Mouse (Mus musculus): Measurements from ENCODE around the gene Fosl1. TPM values are rescaled to one million over a fixed set of nuclear protein-coding genes. Genes with fewer than 3 reads are reported as not detected.

The Fosl1 gene
- polyA plus RNA-seq, 1 experiment from 2014 or later = not detected

DNA sequence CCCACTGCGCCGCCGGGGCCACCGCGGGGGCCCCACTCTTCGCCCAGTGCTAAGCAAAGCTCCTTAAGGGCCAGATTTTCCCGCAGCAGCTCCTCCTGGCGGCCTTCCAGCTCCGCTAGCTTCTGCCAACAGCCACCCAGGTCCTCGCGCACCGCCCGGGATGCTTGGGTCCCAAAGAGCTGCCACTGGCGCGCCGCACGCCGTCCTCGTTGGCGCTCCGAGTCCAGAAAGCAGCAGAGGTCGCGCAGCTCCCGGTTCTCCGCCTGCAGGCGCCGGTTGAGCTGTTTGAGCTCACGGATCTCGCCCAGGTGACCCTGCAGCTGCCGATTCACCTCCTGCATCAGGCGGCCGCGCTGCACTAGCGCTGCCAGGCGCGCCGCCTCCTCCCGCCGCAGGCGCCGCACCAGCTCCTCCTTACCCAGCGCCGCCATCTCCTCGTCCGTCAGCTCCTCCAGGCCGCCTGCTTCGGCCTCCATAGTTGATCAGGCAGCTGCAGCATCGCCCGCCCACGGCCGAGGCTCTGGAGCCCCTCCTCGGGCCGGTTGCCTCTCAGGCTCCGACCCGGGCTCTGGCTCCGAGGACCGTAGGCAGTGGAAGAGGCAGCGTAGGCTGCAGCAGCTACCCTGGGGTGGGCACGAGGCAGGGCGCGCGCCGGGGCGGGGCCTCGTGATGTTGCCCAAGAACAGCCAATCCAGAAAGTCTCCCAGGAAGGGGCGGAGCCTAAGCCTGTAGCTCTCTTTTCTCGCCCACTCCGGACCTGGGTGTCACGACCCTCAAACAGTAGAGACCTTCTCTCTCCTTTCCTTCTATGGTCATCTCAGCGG lies 9.8 kb downstream of the Fosl1 start:
- Histone ChIP-seq H3K79me2 (ENCODE audit: inconsistent target) (peaks cover 36% of the 10 kb centered on the region), H3K4me3 (ENCODE audit: inconsistent target) (peak overlapping the region; percentile 50), H3K36me3 (ENCODE audit: inconsistent target) (peaks cover 2% of the 10 kb centered on the region; the same call in 1 of the 2 replicates), H3K27ac (no peak overlapping the region)
- WGBS (ENCODE audit: missing documents) = under 1% methylated on average over 69 of the region's 70 CpGs

DNA sequence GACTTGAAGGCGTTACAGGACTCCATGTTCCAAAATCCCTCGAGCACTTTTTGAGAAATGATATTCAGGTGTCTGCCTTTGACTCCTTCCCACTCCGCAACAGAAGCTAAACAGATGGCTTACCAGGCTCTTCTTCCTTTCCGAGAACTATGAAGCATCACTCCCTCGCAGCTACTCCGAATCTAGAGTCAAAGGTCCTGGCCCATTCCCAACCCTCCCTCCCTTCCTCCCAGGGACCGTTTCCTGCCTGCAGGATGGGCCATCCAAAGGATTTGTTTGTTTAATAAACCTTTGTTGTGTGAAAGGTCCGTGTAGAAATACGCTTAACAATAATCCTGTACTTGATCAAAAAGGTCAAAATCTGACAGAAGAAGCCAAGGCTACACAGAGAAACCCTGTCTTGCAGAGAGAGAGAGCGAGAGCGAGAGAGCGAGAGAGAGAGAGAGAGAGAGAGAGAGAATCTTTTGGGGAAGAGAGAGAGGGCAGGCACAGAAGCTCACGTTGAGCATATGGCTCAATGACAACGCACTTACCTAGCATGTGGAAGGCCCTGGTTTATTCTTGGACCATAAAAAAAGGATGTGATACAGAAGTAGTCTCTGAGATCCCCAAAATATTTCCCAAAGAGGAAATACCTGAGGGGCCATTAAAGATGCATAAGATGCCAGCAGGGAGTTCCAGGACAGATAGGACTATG lies 10.5 kb downstream of the Fosl1 start, which contains the start of gene Ccdc85b:
Ccdc85b (minus strand) TSS at position 149 of the 697 bp plus-strand sequence.
- Histone ChIP-seq H3K4me3 (ENCODE audit: inconsistent target) (peak within 1 kb of the TSS; percentile 50), H3K27ac (no peak within 1 kb of the TSS), H3K36me3 (ENCODE audit: inconsistent target) (peaks cover 9% of the 10 kb centered on the region), H3K79me2 (ENCODE audit: inconsistent target) (peaks cover 36% of the 10 kb centered on the region)
- WGBS (ENCODE audit: missing documents) = 18% methylated on average over 13 of the region's 14 CpGs

DNA sequence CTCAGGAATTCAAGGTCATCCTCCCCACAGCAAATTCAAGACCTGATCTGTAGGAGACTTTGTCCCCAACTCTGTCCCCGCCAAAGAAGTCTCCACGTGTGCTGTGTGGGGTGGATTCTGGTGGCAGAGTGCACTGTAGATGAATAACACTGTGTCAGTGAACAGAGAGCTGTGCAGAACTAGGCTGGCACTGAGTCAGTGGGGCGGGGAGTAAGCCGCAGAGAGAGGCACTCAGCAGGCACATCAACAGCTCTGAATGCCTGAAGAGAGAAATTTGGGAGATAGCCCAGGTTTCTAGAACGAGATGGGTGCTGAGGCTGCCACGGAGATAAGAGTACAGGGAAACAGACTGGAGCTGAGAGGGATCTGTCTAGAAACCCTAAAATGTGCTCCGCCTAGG lies 11.7 kb downstream of the Fosl1 start:
- no peak overlapping the region for H3K4me3 ChIP-seq (ENCODE audit: inconsistent target)
- 90% methylated on average over 7 of the region's 7 CpGs for WGBS (ENCODE audit: missing documents)
- H3K79me2 ChIP-seq (ENCODE audit: inconsistent target) = peaks cover 36% of the 10 kb centered on the region
- H3K27ac ChIP-seq = no peak overlapping the region
- H3K36me3 ChIP-seq (ENCODE audit: inconsistent target) = peaks cover 21% of the 10 kb centered on the region

DNA sequence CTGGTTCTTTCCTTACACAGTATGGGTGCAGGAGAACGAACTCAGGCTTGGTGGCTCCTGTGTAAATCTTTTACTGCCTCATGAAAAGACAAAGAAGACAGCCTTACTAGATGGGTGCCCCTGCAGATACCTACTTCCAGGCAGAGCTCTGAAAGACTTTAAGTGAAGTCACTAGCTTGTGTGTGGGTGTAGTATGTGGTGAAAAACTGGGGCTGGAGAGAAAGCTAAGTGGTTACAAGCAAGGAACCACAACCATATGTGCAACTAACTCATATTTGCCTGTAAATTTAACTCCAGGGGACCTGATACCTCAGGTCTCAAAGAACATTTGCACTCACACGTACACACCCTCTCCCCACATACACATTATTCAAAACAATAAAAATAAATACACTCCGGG lies 12.5 kb downstream of the Fosl1 start:
- 32% methylated on average over 2 of the region's 3 CpGs for WGBS (ENCODE audit: missing documents)
- peaks cover 29% of the 10 kb centered on the region for H3K79me2 ChIP-seq (ENCODE audit: inconsistent target)
- H3K27ac ChIP-seq = peak overlapping the region; percentile 73
- peak overlapping the region; percentile 96 for H3K4me3 ChIP-seq (ENCODE audit: inconsistent target)
- peaks cover 30% of the 10 kb centered on the region for H3K36me3 ChIP-seq (ENCODE audit: inconsistent target)

DNA sequence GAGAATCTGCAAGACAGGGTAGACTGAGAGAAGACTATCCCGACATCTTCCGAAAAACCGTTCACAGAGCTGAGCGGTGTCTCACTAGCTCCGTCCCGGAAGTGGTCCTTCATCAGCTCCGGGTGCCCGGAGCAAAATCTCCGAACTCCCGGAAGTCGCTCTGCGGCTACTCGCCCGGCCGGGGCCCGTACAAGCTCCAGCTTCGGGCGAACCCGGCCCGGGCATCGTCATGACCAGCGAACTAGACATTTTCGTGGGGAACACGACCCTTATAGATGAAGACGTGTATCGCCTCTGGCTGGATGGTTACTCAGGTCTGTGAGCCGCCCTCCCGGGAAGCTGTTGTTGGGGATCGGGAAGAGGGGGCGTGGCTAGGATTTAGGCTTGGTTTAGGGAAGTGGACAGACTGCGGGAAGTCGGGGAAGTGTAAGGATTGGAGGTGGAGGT lies 13.1 kb downstream of the Fosl1 start, which contains the start of gene Fibp:
Fibp (plus strand) TSS at position 151 of the 447 bp plus-strand sequence.
- H3K79me2 ChIP-seq (ENCODE audit: inconsistent target) = peaks cover 23% of the 10 kb centered on the region
- peak within 1 kb of the TSS; percentile 96 for H3K4me3 ChIP-seq (ENCODE audit: inconsistent target)
- 0% methylated on average over 32 of the region's 32 CpGs for WGBS (ENCODE audit: missing documents)
- H3K36me3 ChIP-seq (ENCODE audit: inconsistent target) = peaks cover 35% of the 10 kb centered on the region
- H3K27ac ChIP-seq = peak within 1 kb of the TSS; percentile 73

DNA sequence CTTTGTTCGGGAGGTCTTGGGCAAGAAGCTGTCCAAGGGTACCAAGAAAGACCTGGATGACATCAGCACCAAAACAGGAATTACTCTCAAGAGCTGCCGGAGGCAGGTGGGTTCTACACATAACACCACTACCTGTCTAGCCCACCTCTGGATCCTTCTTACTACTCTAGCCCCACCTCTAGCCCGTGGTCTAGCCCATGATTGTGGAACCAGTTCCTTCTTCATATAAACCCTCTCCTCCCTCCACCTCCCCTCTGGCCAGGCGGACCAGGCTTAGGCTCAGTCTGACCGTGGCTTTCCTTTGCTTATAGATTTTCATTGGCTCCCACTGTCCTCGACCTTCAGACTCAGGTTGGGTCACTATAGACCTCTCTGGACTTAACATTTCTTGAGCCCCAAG lies 14.1 kb downstream of the Fosl1 start:
- WGBS (ENCODE audit: missing documents) = 85% methylated on average over 6 of the region's 6 CpGs
- H3K36me3 ChIP-seq (ENCODE audit: inconsistent target) = peaks cover 45% of the 10 kb centered on the region
- no peak overlapping the region for H3K27ac ChIP-seq
- peaks cover 14% of the 10 kb centered on the region for H3K79me2 ChIP-seq (ENCODE audit: inconsistent target)
- H3K4me3 ChIP-seq (ENCODE audit: inconsistent target) = peak overlapping the region; percentile 96

DNA sequence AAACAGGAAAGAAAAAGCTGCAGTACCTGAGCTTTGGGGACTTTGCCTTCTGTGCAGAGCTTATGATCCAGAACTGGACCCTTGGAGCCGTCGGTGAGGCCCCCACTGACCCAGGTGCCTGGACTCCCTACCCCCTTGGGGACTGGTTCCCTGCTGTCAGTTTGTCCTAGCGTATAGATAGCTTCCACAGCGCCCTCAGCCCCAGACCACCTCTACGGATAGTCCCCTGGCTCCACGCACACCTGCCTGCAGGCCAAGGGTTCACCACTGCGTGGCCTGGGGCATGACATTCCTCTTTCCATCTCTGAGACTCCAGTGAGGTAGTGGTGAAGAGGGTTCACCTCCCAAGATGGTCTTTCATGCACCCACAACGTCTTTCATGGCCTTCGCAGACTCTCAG lies 15.9 kb downstream of the Fosl1 start:
- Histone ChIP-seq H3K36me3 (ENCODE audit: inconsistent target) (peaks cover 56% of the 10 kb centered on the region), H3K79me2 (ENCODE audit: inconsistent target) (peaks cover 12% of the 10 kb centered on the region)
- WGBS (ENCODE audit: missing documents) = 92% methylated on average over 9 of the region's 9 CpGs

DNA sequence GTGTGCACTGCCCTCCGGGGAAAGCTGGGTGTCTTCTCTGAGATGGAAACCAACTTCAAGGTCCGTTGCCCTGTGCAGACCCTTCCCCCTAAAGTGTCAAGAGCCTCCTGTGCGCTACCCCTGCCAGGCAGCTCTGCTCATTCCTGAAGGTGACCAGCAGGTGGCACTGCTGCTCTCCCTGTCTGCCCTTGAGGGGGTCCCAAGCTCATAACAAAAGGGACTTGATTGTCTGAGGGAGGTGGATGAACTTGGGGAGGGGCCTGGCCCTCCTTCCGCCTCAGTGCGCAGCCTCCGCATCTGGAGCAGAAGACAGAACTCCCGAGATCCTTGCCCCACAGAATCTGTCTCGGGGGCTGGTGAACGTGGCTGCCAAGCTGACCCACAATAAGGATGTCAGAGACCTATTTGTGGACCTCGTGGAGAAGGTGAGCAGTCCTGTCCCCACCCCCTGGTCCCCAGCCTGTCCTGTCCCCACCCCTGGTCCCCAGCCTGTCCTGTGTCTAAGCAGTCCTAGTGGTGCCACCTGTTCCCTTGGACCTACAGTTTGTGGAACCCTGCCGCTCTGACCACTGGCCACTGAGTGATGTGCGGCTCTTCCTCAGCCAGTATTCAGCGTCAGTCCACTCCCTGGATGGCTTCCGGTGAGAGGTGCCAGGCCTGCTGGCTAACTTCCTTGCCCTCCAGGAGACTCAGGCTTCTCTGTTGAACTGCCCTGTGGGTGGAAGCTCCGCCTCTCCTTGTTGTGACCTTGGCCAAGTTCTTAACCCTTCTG lies 16.6 kb downstream of the Fosl1 start:
- H3K36me3 ChIP-seq (ENCODE audit: inconsistent target) = peaks cover 56% of the 10 kb centered on the region
- WGBS (ENCODE audit: missing documents) = 77% methylated on average over 14 of the region's 15 CpGs
- H3K27ac ChIP-seq = no peak overlapping the region
- peaks cover 12% of the 10 kb centered on the region for H3K79me2 ChIP-seq (ENCODE audit: inconsistent target)
- no peak overlapping the region for H3K4me3 ChIP-seq (ENCODE audit: inconsistent target)

More for the DNA sequence above, 15.9 kb downstream of the Fosl1 start:
- no peak overlapping the region for H3K27ac ChIP-seq
- no peak overlapping the region for H3K4me3 ChIP-seq (ENCODE audit: inconsistent target)

DNA sequence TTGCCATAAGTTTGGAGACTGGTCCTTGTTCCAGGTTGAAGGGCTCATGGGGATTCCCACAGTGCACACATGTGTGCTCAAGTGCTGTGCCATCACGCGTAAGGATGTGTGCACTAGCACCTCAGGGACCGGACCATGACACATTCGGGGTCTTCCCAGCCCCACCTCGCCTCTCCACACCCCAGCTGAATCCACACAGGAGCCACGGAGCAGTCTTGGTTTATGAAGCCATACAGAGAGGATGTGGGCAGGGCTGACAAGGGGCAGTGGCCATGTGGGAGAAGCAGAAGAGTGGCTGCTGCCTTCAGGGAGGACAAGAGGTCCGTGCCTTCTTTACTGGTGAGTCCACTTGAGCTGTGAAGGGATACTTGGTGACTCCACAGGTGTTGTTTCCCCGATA lies 17.7 kb downstream of the Fosl1 start:
- no peak overlapping the region for H3K4me3 ChIP-seq (ENCODE audit: inconsistent target)
- WGBS (ENCODE audit: missing documents) = 92% methylated on average over 8 of the region's 8 CpGs
- no peak overlapping the region for H3K27ac ChIP-seq
- H3K36me3 ChIP-seq (ENCODE audit: inconsistent target) = peaks cover 56% of the 10 kb centered on the region
- H3K79me2 ChIP-seq (ENCODE audit: inconsistent target) = peaks cover 12% of the 10 kb centered on the region

DNA sequence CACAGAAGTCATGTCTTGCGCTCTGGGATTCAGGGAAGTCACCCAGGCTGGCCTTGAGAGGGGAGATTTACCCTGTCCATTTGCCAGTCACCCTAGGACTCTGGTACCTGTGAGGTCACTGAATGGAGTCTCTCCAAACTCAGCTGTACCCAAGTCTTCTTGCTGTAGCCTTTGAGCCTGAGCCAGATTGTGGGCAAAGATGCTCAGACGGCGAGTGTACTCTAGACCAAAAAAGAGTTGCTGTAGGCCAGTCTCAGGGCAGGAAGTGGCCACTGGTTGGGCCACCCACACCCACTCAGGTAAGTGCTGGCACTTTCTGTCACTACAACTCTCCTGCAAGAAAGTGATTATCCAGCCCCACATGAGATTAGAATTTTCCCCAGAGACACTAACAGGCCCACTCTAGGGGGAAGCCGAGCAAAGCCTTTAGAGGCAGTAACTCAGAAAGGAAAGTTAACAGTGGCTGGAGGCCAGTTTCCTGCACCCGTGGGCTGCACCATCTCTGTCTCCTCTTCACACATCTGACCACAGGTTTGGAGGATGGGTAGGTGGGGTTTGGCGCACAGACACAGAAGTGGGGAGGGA lies 19.7 kb downstream of the Fosl1 start:
- Histone ChIP-seq H3K27ac (no peak overlapping the region), H3K4me3 (ENCODE audit: inconsistent target) (no peak overlapping the region), H3K36me3 (ENCODE audit: inconsistent target) (peaks cover 55% of the 10 kb centered on the region), H3K79me2 (ENCODE audit: inconsistent target) (no peaks in the 10 kb centered on the region)
- 71% methylated on average over 6 of the region's 6 CpGs for WGBS (ENCODE audit: missing documents)

DNA sequence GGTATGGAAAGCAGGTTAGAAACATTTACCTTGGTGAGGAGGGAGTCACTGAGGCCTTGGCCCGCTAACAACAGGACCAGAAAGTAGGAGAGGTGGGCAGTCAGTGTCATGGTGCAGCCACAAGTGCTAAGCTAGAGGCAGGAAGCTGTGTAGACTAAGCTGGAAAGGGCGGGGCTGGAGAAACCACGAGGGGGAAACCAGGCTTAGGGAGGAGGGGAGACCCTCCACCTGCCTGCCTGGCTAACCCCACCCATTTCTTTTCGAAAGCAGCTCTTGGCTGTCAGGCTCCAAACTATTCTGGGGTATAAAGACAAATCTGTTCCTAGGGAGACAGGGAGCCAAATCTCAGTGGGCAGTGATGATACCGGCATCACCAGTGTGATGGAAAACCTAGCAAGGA lies 21.0 kb downstream of the Fosl1 start, which contains the start of gene Ctsw:
Ctsw (minus strand) TSS at position 134 of the 400 bp plus-strand sequence.
- H3K36me3 ChIP-seq (ENCODE audit: inconsistent target) = peaks cover 42% of the 10 kb centered on the region
- H3K79me2 ChIP-seq (ENCODE audit: inconsistent target) = no peaks in the 10 kb centered on the region
- H3K4me3 ChIP-seq (ENCODE audit: inconsistent target) = no peak within 1 kb of the TSS
- 34% methylated on average over 5 of the region's 5 CpGs for WGBS (ENCODE audit: missing documents)
- no peak within 1 kb of the TSS for H3K27ac ChIP-seq

DNA sequence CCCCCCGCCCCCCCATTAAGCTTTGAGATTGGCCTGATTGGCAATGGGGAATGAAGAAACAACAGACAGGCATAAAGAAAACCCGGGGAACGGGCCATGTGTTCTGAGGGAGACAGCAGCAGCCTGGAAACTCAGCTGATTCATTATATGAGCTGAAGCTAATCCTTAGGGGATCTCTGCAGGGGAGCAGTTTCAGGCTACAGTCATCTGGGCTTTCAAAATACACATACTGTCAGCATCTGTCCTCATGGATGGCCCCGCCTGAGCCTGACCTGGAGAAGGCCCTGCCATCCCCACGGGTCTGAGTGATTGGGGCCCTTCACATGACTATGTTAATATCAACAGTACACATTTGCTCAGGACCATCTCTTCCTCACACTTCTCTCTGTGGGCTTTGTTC lies 24.5 kb downstream of the Fosl1 start:
- Histone ChIP-seq H3K27ac (no peak overlapping the region), H3K79me2 (ENCODE audit: inconsistent target) (no peaks in the 10 kb centered on the region), H3K4me3 (ENCODE audit: inconsistent target) (no peak overlapping the region), H3K36me3 (ENCODE audit: inconsistent target) (peaks cover 7% of the 10 kb centered on the region; the same call in 1 of the 2 replicates)
- 75% methylated on average over 5 of the region's 5 CpGs for WGBS (ENCODE audit: missing documents)

DNA sequence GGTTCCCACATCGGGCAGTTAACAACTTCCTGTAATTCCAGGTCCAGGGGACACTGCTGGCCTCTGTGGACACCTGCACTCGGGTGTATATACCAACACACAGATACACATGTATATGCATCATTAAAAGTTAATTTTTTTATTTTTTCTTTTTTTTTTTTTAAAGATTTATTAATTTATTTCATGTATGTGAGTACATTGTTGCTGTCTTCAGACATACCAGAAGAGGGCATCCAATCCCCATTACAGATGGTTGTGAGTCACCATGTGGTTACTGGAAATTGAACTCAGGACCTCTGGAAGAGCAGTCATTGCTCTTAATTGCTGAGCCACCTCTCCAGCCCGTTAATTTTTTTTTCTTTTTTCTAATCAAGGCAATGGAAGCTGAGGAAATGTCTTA lies 25.5 kb downstream of the Fosl1 start:
- Histone ChIP-seq H3K36me3 (ENCODE audit: inconsistent target) (no peaks in the 10 kb centered on the region), H3K27ac (no peak overlapping the region), H3K4me3 (ENCODE audit: inconsistent target) (no peak overlapping the region), H3K79me2 (ENCODE audit: inconsistent target) (no peaks in the 10 kb centered on the region)
- 79% methylated on average over 3 of the region's 3 CpGs for WGBS (ENCODE audit: missing documents)

DNA sequence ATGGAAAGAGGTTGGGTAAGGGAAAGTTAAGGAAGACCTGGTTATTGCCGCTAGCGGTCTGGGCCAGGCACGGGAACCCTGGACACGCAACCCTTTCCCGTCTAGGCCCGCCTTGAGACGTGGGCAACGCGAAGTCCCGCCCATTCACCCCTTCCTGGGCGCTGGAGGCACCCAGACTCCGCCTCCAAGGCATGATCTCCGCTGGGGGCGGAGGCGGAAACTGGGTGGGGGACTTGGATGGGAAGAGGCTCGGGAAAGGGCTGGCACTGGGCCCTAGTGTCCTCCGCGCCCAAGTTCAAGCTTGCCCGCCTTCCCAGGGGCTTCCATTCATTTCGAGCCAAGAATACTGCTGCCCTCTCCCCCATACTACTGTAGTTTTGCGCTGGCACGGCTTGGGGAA lies 26.4 kb downstream of the Fosl1 start, which contains the start of gene Efemp2:
Efemp2 (plus strand) TSS at position 235 of the 400 bp plus-strand sequence.
- Histone ChIP-seq H3K4me3 (ENCODE audit: inconsistent target) (peak within 1 kb of the TSS; percentile 19), H3K27ac (no peak within 1 kb of the TSS), H3K36me3 (ENCODE audit: inconsistent target) (no peaks in the 10 kb centered on the region), H3K79me2 (ENCODE audit: inconsistent target) (no peaks in the 10 kb centered on the region)
- 38% methylated on average over 22 of the region's 22 CpGs for WGBS (ENCODE audit: missing documents)

Data from macrophage (primary cell).